ENCODE assay signal across 23 mouse cellular contexts in the genomic region with DNA sequence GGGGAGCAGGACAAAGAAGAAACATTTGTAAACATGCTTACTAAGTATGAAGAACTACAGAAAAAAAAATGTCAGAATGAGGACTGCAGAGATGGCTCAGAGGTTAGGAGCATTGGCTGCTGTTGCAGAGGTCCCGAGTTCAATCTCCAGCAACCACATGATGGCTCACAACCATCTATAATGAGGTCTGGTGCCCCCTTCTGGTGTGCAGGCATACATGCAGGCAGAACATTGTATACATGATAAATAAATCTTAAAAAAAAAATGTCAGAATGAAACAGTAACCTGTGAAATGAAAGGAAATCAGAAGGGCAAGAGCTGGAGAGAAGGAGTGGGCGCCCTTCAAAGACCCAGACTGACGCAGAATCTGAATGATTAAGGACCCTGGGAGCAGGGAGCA. TPM values are rescaled to one million over a fixed set of nuclear protein-coding genes. Genes with fewer than 3 reads are reported as not detected.
DNase-seq lines count a peak whose midpoint lies in the region; ATAC-seq and TF ChIP-seq lines count a peak whose summit lies in the region.
"Had no signal": no experiment of that assay in that cellular context is flagged by ENCODE, and none has a peak within 500 bp of the region (broad histone marks: within the 10 kb centered on the region; RNA-seq: fewer than 3 reads in every experiment).

No protein-coding gene starts in this region.

- no peak for TF ChIP-seq POLR2A in kidney, adult 2 months (IDR thresholded peaks at IDR 0.05; ENCODE audit: low read depth, low read length)
- no peak for TF ChIP-seq POLR2A in MEL (IDR thresholded peaks at IDR 0.05; ENCODE audit: control insufficient read depth in 1 of 2, insufficient read depth in 1 of 2, low read depth in 1 of 2, low read length in 2 of 2, poor library complexity in 1 of 2)

- H3K79me2 ChIP-seq in MEL (ENCODE audit: control insufficient read depth, insufficient read depth, low read length, poor library complexity) = peaks cover 25% of the 10 kb centered on the region

- no peak overlapping the region for H3K4me3 ChIP-seq in kidney, adult 2 months (ENCODE audit: insufficient read depth, low read depth, low read length)
- no peak overlapping the region for H3K4me3 ChIP-seq in lung, postnatal 0 days (ENCODE audit: low read depth, low read length)
- H3K4me3 ChIP-seq in MEL (ENCODE audit: control insufficient read depth in 1 of 2, insufficient read depth in 1 of 2, low read depth in 2 of 2, low read length in 2 of 2) = peak overlapping the region in 1 of 2 experiments; percentile 57; a peak in 1 of 4 replicates
- H3K4me3 ChIP-seq in stomach, postnatal 0 days (ENCODE audit: low read depth, low read length) = no peak overlapping the region
- H3K4me3 ChIP-seq: heart, embryonic 13.5 days; hindbrain, embryonic 15.5 days; limb, embryonic 12.5 days; midbrain, embryonic 10.5 days; neural tube, embryonic 12.5 days had no signal

- no peak for TF ChIP-seq EP300 in lung, postnatal 0 days (IDR thresholded peaks at IDR 0.05)
- TF ChIP-seq EP300 in MEL (IDR thresholded peaks at IDR 0.05; ENCODE audit: low read depth in 1 of 2, low read length in 2 of 2) = no peak
- TF ChIP-seq EP300 in stomach, postnatal 0 days (optimal IDR thresholded peaks at IDR 0.05) = no peak

- no peak overlapping the region for H3K27ac ChIP-seq in kidney, adult 2 months (ENCODE audit: insufficient read depth, low read depth, low read length)
- H3K27ac ChIP-seq in lung, postnatal 0 days (ENCODE audit: low read length) = no peak overlapping the region
- H3K27ac ChIP-seq in MEL (ENCODE audit: control insufficient read depth, low read depth, low read length) = peak overlapping the region; percentile 99
- H3K27ac ChIP-seq in stomach, postnatal 0 days (replicated peaks) = no peak overlapping the region
- H3K27ac ChIP-seq: forebrain, embryonic 10.5 days; heart, embryonic 13.5 days; hindbrain, embryonic 15.5 days; limb, embryonic 12.5 days; macrophage; midbrain, embryonic 10.5 days; neural tube, embryonic 12.5 days had no signal

- WGBS in kidney, adult 2 months = 92% methylated on average over 3 of the region's 3 CpGs
- WGBS in lung, postnatal 0 days = 87% methylated on average over 3 of the region's 3 CpGs
- 90% methylated on average over 3 of the region's 3 CpGs for WGBS in stomach, postnatal 0 days

- TF ChIP-seq CTCF in kidney, adult 2 months (conservative IDR thresholded peaks at IDR 0.05; ENCODE audit: insufficient read depth, insufficient read length, low read depth, low read length) = 0 out of 2 replicates have a peak, but pooled peaks have one; percentile 10
- peak; percentile 33; the same call in 1 of the 2 replicates for TF ChIP-seq CTCF in lung, postnatal 0 days (IDR thresholded peaks at IDR 0.05)
- TF ChIP-seq CTCF in MEL (IDR thresholded peaks at IDR 0.05 in 2 of 3, conservative IDR thresholded peaks at IDR 0.05 in 1 of 3; ENCODE audit: control insufficient read depth in 1 of 3, insufficient read depth in 1 of 3, low read depth in 2 of 3, low read length in 3 of 3, poor library complexity in 1 of 3, severe bottlenecking in 1 of 3) = peak; percentile 41 to 64 (median 51)
- peak; percentile 44 for TF ChIP-seq CTCF in stomach, postnatal 0 days (IDR thresholded peaks at IDR 0.05; ENCODE audit: low read depth)

- H3K9ac ChIP-seq in lung, postnatal 0 days (replicated peaks; ENCODE audit: low read depth) = no peak overlapping the region
- H3K9ac ChIP-seq in MEL (ENCODE audit: control insufficient read depth, low read depth, low read length, poor library complexity, severe bottlenecking) = peak overlapping the region; percentile 83
- no peak overlapping the region for H3K9ac ChIP-seq in stomach, postnatal 0 days (ENCODE audit: low read length)
- H3K9ac ChIP-seq: heart, embryonic 13.5 days; hindbrain, embryonic 15.5 days; limb, embryonic 12.5 days; neural tube, embryonic 12.5 days had no signal

- H3K4me1 ChIP-seq in kidney, adult 2 months (ENCODE audit: control insufficient read depth, insufficient read depth, low read length) = no peaks in the 10 kb centered on the region; the same call in 1 of the 2 replicates
- H3K4me1 ChIP-seq in lung, postnatal 0 days (ENCODE audit: insufficient read depth, low read depth, low read length) = no peaks in the 10 kb centered on the region
- peaks cover 5 to 16% of the 10 kb centered on the region in 2 experiments for H3K4me1 ChIP-seq in MEL (ENCODE audit: control insufficient read depth in 1 of 2, insufficient read depth in 2 of 2, low read length in 2 of 2)
- H3K4me1 ChIP-seq in stomach, postnatal 0 days (replicated peaks; ENCODE audit: control insufficient read depth, insufficient read depth) = no peaks in the 10 kb centered on the region

- H3K9me3 ChIP-seq in lung, postnatal 0 days (ENCODE audit: low read length) = no peaks in the 10 kb centered on the region
- H3K9me3 ChIP-seq in MEL (replicated peaks; ENCODE audit: insufficient read depth, low read length) = no peaks in the 10 kb centered on the region
- no peaks in the 10 kb centered on the region for H3K9me3 ChIP-seq in stomach, postnatal 0 days (ENCODE audit: control insufficient read depth, low read length)
- H3K9me3 ChIP-seq: forebrain, embryonic 10.5 days; G1E; heart, embryonic 13.5 days; hindbrain, embryonic 15.5 days; limb, embryonic 12.5 days; midbrain, embryonic 10.5 days; neural tube, embryonic 12.5 days had no signal

- no peak overlapping the region for H3K4me2 ChIP-seq in lung, postnatal 0 days (replicated peaks; ENCODE audit: low read depth, low read length)
- H3K4me2 ChIP-seq in stomach, postnatal 0 days (replicated peaks; ENCODE audit: low read depth) = no peak overlapping the region
- H3K4me2 ChIP-seq: limb, embryonic 12.5 days; neural tube, embryonic 12.5 days had no signal

- H3K27me3 ChIP-seq in kidney, adult 2 months (replicated peaks; ENCODE audit: control insufficient read depth, insufficient read depth, low read length) = no peaks in the 10 kb centered on the region
- no peaks in the 10 kb centered on the region for H3K27me3 ChIP-seq in lung, postnatal 0 days (replicated peaks; ENCODE audit: insufficient read depth, low read length)
- no peaks in the 10 kb centered on the region for H3K27me3 ChIP-seq in MEL (ENCODE audit: control insufficient read depth in 1 of 2, insufficient read depth in 2 of 2, low read length in 2 of 2)
- H3K27me3 ChIP-seq in stomach, postnatal 0 days (ENCODE audit: control insufficient read depth, insufficient read depth, low read length) = no peaks in the 10 kb centered on the region
- H3K27me3 ChIP-seq: heart, embryonic 13.5 days; hindbrain, embryonic 15.5 days; limb, embryonic 12.5 days; neural tube, embryonic 12.5 days had no signal

- no peak for DNase-seq in kidney, adult 2 months
- DNase-seq in kidney, postnatal 10 days = no peak
- no peak for DNase-seq in lung, postnatal 0 days (ENCODE audit: low spot score)
- DNase-seq in lung, postnatal 36 days = no peak
- peak; percentile 48 for DNase-seq in MEL (ENCODE audit: low read depth, low spot score)
- no peak for DNase-seq in stomach, postnatal 0 days (ENCODE audit: low spot score)
- no peak for DNase-seq in spleen, adult 18-20 months
- DNase-seq: adrenal gland, postnatal 25 days; cerebellum, adult 2 months; heart, adult 11 months; heart, postnatal 36 days; kidney, adult 18-20 months; kidney, postnatal 36 days; lung, adult 18-20 months; thymus, adult 2 months had no signal

- H3K36me3 ChIP-seq in kidney, adult 2 months (ENCODE audit: control insufficient read depth, insufficient read depth, low read length) = no peaks in the 10 kb centered on the region
- H3K36me3 ChIP-seq in lung, postnatal 0 days (ENCODE audit: insufficient read depth, low read length) = no peaks in the 10 kb centered on the region
- H3K36me3 ChIP-seq in MEL (ENCODE audit: control insufficient read depth in 1 of 2, insufficient read depth in 2 of 2, low read length in 2 of 2) = peaks cover 3 to 27% of the 10 kb centered on the region in 2 experiments; a peak in 3 of 4 replicates
- H3K36me3 ChIP-seq in stomach, postnatal 0 days (ENCODE audit: control insufficient read depth, insufficient read depth, low read length) = no peaks in the 10 kb centered on the region
- H3K36me3 ChIP-seq: hindbrain, embryonic 15.5 days had no signal

- ATAC-seq in lung, postnatal 0 days = no peak
- no peak for ATAC-seq in stomach, postnatal 0 days (ENCODE audit: low FRiP score, low TSS enrichment)

- no peak for TF ChIP-seq RAD21 in MEL (IDR thresholded peaks at IDR 0.05; ENCODE audit: low read depth, low read length)

RNA-seq across cellular contexts. Expression of a gene that starts 1.7 kb away (rescaled TPM):
- 1.6 and 1.8 TPM in 2 replicates for polyA plus RNA-seq in kidney, adult 2 months (2012; rRNA removed)
- polyA plus RNA-seq in lung, postnatal 0 days (2015; fragmentation: Nextera tagmentation; extraction: Ambion mirVana) = 2.1 and 2.3 TPM in 2 replicates
- total RNA-seq in MEL (2012; rRNA removed) = 25.1 and 28.3 TPM in 2 replicates
- 10 to 100 TPM; 22.8 to 74.3 TPM for polyA plus RNA-seq in MEL (2012; ENCODE audit: insufficient read depth in 1 of 2, insufficient read length in 2 of 2, low read depth in 1 of 2, low replicate concordance in 2 of 2, missing spikeins in 1 of 2)
- 1.6 and 1.8 TPM in 2 replicates for polyA plus RNA-seq in stomach, postnatal 0 days (2015; fragmentation: Nextera tagmentation; extraction: Ambion mirVana)

RNA-seq across cellular contexts. Expression of a gene that starts 15.2 kb away (rescaled TPM):
- polyA plus RNA-seq in kidney, adult 2 months (2012; rRNA removed) = 6.0 and 7.7 TPM in 2 replicates
- 6.8 and 7.5 TPM in 2 replicates for polyA plus RNA-seq in lung, postnatal 0 days (2015; fragmentation: Nextera tagmentation; extraction: Ambion mirVana)
- 29.0 and 31.1 TPM in 2 replicates for total RNA-seq in MEL (2012; rRNA removed)
- 10 to 100 TPM in 1 of 2 experiments, not detected in 1; 47.5 TPM for polyA plus RNA-seq in MEL (2012; ENCODE audit: insufficient read depth in 1 of 2, insufficient read length in 2 of 2, low read depth in 1 of 2, low replicate concordance in 2 of 2, missing spikeins in 1 of 2)
- polyA plus RNA-seq in stomach, postnatal 0 days (2015; fragmentation: Nextera tagmentation; extraction: Ambion mirVana) = 9.8 and 10.1 TPM in 2 replicates

RNA-seq across cellular contexts. Expression of a gene that starts 24.6 kb away (rescaled TPM):
- 323 and 617 TPM in 2 replicates for polyA plus RNA-seq in kidney, adult 2 months (2012; rRNA removed)
- 1,028 and 1,084 TPM in 2 replicates for polyA plus RNA-seq in lung, postnatal 0 days (2015; fragmentation: Nextera tagmentation; extraction: Ambion mirVana)
- total RNA-seq in MEL (2012; rRNA removed) = 745 and 762 TPM in 2 replicates
- polyA plus RNA-seq in MEL (2012; ENCODE audit: insufficient read depth in 1 of 2, insufficient read length in 2 of 2, low read depth in 1 of 2, low replicate concordance in 2 of 2, missing spikeins in 1 of 2) = 100 to 1,000 TPM in 1 of 2 experiments, not detected in 1; 750 TPM
- 1,643 and 1,847 TPM in 2 replicates for polyA plus RNA-seq in stomach, postnatal 0 days (2015; fragmentation: Nextera tagmentation; extraction: Ambion mirVana)

RNA-seq across cellular contexts. Expression of a gene that starts 24.7 kb away (rescaled TPM):
- 8.7 and 9.3 TPM in 2 replicates for polyA plus RNA-seq in kidney, adult 2 months (2012; rRNA removed)
- polyA plus RNA-seq in lung, postnatal 0 days (2015; fragmentation: Nextera tagmentation; extraction: Ambion mirVana) = 4.6 and 5.0 TPM in 2 replicates
- total RNA-seq in MEL (2012; rRNA removed) = 72.0 and 81.8 TPM in 2 replicates
- polyA plus RNA-seq in MEL (2012; ENCODE audit: insufficient read depth in 1 of 2, insufficient read length in 2 of 2, low read depth in 1 of 2, low replicate concordance in 2 of 2, missing spikeins in 1 of 2) = 100 to 1,000 TPM in 1 of 2 experiments, 10 to 100 TPM in 1; 79.6 to 107 TPM
- 4.2 TPM in 2 replicates for polyA plus RNA-seq in stomach, postnatal 0 days (2015; fragmentation: Nextera tagmentation; extraction: Ambion mirVana)

RNA-seq across cellular contexts. Expression of a gene that starts 50.9 kb away (rescaled TPM):
- 32.2 and 36.3 TPM in 2 replicates for polyA plus RNA-seq in kidney, adult 2 months (2012; rRNA removed)
- polyA plus RNA-seq in lung, postnatal 0 days (2015; fragmentation: Nextera tagmentation; extraction: Ambion mirVana) = 45.3 and 45.5 TPM in 2 replicates
- 64.6 and 65.0 TPM in 2 replicates for total RNA-seq in MEL (2012; rRNA removed)
- 100 to 1,000 TPM; 147 to 455 TPM for polyA plus RNA-seq in MEL (2012; ENCODE audit: insufficient read depth in 1 of 2, insufficient read length in 2 of 2, low read depth in 1 of 2, low replicate concordance in 2 of 2, missing spikeins in 1 of 2)
- polyA plus RNA-seq in stomach, postnatal 0 days (2015; fragmentation: Nextera tagmentation; extraction: Ambion mirVana) = 59.4 and 70.9 TPM in 2 replicates
